Mouse (Mus musculus) urinary bladder, postnatal 10 days (tissue): ENCODE results near the gene Ism2.

ENCODE experiments used
- DNase-seq: peaks from one replicate; pipeline ENCODE4 v3.0.0; 2022; ENCODE audit warnings: low spot score

The Ism2 gene

GRCm38 (mm10) chr12:87229633-87230032 is 69.9 kb downstream of the Ism2 start:
- DNase-seq, result no peak
